Mouse (Mus musculus): ENCODE results near the gene Ankzf1. TPM values are rescaled to one million over a fixed set of nuclear protein-coding genes. Genes with fewer than 3 reads are reported as not detected.

The Ankzf1 gene
- polyA plus RNA-seq, 1 experiment from 2014 or later = 26.8 TPM

- peaks cover 57% of the 10 kb centered on the region for H3K27me3 ChIP-seq
- H3K9ac ChIP-seq = 0 out of 2 replicates have a peak overlapping the region, but pooled peaks have one; percentile 57
- H3K4me2 ChIP-seq = peak overlapping the region; percentile 98
- peaks cover 35% of the 10 kb centered on the region for H3K36me3 ChIP-seq
- H3K4me1 ChIP-seq = peaks cover 55% of the 10 kb centered on the region
- H3K9me3 ChIP-seq (replicated peaks) = no peaks in the 10 kb centered on the region
- peak overlapping the region; percentile 46; the same call in 1 of the 2 replicates for H3K27ac ChIP-seq
- peak overlapping the region; percentile 59 for H3K4me3 ChIP-seq (replicated peaks)
- no peak for ATAC-seq (replicated peaks; ENCODE audit: low FRiP score)
- 2% methylated on average over 6 of the region's 6 CpGs for WGBS
These were observed 25.9 kb downstream of the Ankzf1 start for GRCm38 (mm10) chr1:75217893-75218226.

GRCm38 (mm10) chr1:75218227-75219001 is 26.5 kb downstream of the Ankzf1 start:
- Histone ChIP-seq H3K4me2 (peak overlapping the region; percentile 98), H3K9me3 (replicated peaks) (no peaks in the 10 kb centered on the region), H3K9ac (peak overlapping the region; percentile 57), H3K4me1 (peaks cover 50% of the 10 kb centered on the region), H3K27me3 (peaks cover 57% of the 10 kb centered on the region), H3K4me3 (replicated peaks) (peak overlapping the region; percentile 59), H3K36me3 (peaks cover 30% of the 10 kb centered on the region), H3K27ac (peak overlapping the region; percentile 46; the same call in 1 of the 2 replicates)
- peak; percentile 10; the same call in 1 of the 2 replicates for ATAC-seq (replicated peaks; ENCODE audit: low FRiP score)
- under 1% methylated on average over 38 of the region's 38 CpGs for WGBS

DNA sequence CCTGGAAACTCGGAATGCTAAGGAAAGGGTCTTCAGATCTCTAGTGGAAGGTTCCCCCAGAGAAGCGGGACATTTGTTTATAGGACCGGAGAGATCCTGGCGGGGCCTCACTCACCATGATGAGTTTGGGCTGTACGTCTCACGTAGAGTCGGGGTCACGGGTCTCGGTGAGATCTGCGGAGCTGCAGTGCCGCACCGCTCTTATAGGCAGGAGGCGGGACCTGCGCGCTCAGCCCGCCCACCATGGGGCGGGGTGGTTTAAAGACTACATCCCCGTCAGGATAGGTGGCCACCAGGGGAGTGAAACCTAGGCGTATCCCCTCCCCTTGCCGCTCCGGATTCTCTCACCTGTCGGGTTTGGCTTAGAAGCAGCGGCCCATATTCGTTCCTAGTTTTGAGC is 27.1 kb downstream of the Ankzf1 start:
- peak overlapping the region; percentile 59 for H3K4me3 ChIP-seq (replicated peaks)
- peak overlapping the region; percentile 98 for H3K4me2 ChIP-seq
- no peaks in the 10 kb centered on the region for H3K9me3 ChIP-seq (replicated peaks)
- peaks cover 23% of the 10 kb centered on the region for H3K36me3 ChIP-seq
- peak overlapping the region; percentile 32; the same call in 1 of the 2 replicates for H3K27ac ChIP-seq
- peaks cover 57% of the 10 kb centered on the region for H3K27me3 ChIP-seq
- peak; percentile 85 for ATAC-seq (replicated peaks; ENCODE audit: low FRiP score)
- under 1% methylated on average over 24 of the region's 24 CpGs for WGBS
- H3K4me1 ChIP-seq = peaks cover 43% of the 10 kb centered on the region
- H3K9ac ChIP-seq = peak overlapping the region; percentile 57

DNA sequence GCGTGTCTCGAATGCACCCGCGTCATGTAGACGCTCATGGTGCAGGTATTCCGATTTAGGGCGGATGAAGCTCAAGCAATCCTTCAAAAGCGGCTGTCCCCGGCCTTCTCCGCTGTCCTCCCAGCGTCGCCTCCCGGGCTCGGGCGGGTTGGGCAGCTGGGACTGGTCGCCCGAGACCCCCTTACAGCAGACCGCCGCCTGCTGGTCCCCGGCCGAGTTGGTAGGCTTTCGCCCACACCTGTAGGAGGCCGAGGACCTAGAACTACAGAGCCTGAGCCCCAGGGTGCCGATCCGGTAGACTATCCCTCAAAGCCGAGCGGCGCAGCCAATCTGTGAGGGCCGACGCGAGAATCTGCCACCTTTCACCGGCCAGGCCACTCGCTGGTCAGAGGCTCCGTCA is 27.6 kb downstream of the Ankzf1 start, which contains the start of gene Tuba4a:
Gene Tuba4a (minus strand): TSS at position 335 of the 400 bp plus-strand sequence.
- Histone ChIP-seq H3K4me1 (peaks cover 42% of the 10 kb centered on the region), H3K36me3 (peaks cover 18% of the 10 kb centered on the region), H3K27ac (peak within 1 kb of the TSS; percentile 32; the same call in 1 of the 2 replicates), H3K4me2 (peak within 1 kb of the TSS; percentile 98), H3K27me3 (peaks cover 57% of the 10 kb centered on the region), H3K4me3 (replicated peaks) (peak within 1 kb of the TSS; percentile 59), H3K9ac (peak within 1 kb of the TSS; percentile 57), H3K9me3 (replicated peaks) (no peaks in the 10 kb centered on the region)
- WGBS = under 1% methylated on average over 34 of the region's 34 CpGs
- ATAC-seq (replicated peaks; ENCODE audit: low FRiP score) = peak; percentile 69

DNA sequence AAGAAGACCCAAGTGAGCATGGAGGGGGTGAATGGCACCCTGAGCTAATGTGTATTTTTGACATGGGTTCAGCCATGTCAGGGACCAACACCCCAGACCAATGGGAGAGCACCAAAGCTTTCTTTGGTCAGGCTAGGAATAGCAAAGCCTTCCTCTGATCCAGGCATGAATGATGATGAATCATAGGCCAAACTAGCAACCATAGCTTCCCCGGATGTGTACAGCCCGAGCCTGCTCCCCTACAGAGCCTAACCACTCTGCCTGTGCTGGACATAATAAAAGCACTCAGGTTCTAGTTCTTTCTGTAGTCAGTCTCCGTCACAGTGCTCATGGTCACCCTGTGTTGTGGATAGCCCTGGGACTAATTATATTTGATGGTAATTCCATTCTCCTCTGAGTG is 29.6 kb downstream of the Ankzf1 start:
- no peak overlapping the region for H3K4me2 ChIP-seq

DNA sequence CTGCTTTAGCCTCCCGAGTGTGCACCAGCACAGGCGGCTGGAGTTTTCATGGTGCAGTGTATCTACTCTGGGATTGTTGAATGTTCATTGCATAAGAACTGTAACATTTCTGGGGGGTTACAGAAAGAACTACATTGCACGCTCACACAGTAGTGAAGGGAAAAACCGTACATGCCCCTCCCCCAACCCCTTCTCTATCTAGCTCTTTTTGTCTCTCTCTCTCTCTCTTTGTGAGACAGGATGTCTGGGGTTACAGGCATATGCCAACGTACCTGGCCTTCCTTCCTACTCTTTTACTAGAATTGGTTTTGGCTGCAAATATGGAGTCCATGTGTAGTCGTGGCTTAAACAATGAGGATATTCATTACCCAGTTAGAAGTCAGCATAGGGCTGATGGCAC is 31.0 kb downstream of the Ankzf1 start:
- WGBS = 80% methylated on average over 6 of the region's 6 CpGs

More for the DNA sequence above, 29.6 kb downstream of the Ankzf1 start:
- H3K27ac ChIP-seq = no peak overlapping the region
- no peak for ATAC-seq (replicated peaks; ENCODE audit: low FRiP score)
- H3K36me3 ChIP-seq = no peaks in the 10 kb centered on the region
- no peak overlapping the region for H3K9ac ChIP-seq
- H3K9me3 ChIP-seq (replicated peaks) = no peaks in the 10 kb centered on the region
- peaks cover 30% of the 10 kb centered on the region for H3K4me1 ChIP-seq
- peaks cover 57% of the 10 kb centered on the region for H3K27me3 ChIP-seq
- H3K4me3 ChIP-seq (replicated peaks) = no peak overlapping the region
- WGBS = 75% methylated on average over 3 of the region's 3 CpGs

DNA sequence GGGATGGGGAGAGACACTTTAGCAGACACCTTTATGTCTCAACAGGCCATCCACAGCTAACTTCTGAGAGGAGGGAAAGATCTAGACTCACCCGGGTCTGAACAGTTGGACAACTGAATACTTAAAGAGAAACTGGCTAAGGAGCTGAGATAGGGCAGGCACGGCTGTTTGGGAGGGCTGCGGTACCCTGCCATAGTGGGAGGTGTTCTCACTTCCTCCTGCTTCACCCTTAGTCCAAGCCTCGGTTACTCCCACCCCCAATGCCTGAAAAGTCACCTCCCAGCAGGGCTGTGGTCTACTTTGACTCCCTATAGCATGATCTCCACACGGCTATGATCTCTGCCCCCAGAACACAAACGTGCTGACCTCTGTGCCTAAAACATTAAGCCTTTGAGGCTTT is 31.6 kb downstream of the Ankzf1 start:
- no peaks in the 10 kb centered on the region for H3K9me3 ChIP-seq (replicated peaks)
- no peaks in the 10 kb centered on the region for H3K36me3 ChIP-seq
- H3K4me2 ChIP-seq = no peak overlapping the region
- peaks cover 38% of the 10 kb centered on the region for H3K27me3 ChIP-seq
- no peak overlapping the region for H3K9ac ChIP-seq
- no peak overlapping the region for H3K27ac ChIP-seq
- no peak overlapping the region for H3K4me3 ChIP-seq (replicated peaks)
- WGBS = 60% methylated on average over 6 of the region's 6 CpGs
- H3K4me1 ChIP-seq = peaks cover 16% of the 10 kb centered on the region
- no peak for ATAC-seq (replicated peaks; ENCODE audit: low FRiP score)

More for the DNA sequence above, 31.0 kb downstream of the Ankzf1 start:
- Histone ChIP-seq H3K36me3 (no peaks in the 10 kb centered on the region), H3K4me1 (peaks cover 22% of the 10 kb centered on the region), H3K27me3 (peaks cover 44% of the 10 kb centered on the region), H3K4me2 (no peak overlapping the region), H3K9me3 (replicated peaks) (no peaks in the 10 kb centered on the region), H3K27ac (no peak overlapping the region), H3K4me3 (replicated peaks) (no peak overlapping the region), H3K9ac (no peak overlapping the region)
- no peak for ATAC-seq (replicated peaks; ENCODE audit: low FRiP score)

DNA sequence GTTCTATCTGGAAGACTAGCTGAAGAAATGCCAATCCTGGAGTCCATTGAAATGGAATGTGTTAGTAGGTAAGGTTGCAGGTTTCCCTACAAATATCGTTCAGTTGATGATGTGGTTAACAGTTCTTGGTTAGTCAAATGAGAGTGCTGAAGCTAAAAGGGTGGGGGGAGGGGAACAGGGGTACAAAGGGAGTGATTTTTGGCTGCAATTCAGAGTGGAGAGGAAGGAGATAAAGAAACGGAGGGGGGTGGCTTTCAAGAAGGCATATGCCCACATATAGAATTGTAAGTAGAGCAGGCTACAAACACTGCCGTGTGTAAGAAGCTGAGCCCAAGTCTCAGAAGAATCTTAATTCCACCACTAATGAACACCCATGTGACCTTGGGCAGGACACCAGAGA is 33.5 kb downstream of the Ankzf1 start:
- Histone ChIP-seq H3K9me3 (replicated peaks) (no peaks in the 10 kb centered on the region), H3K4me3 (replicated peaks) (no peak overlapping the region), H3K36me3 (no peaks in the 10 kb centered on the region), H3K4me2 (no peak overlapping the region), H3K27ac (no peak overlapping the region), H3K4me1 (no peaks in the 10 kb centered on the region), H3K27me3 (peaks cover 19% of the 10 kb centered on the region), H3K9ac (no peak overlapping the region)
- no peak for ATAC-seq (replicated peaks; ENCODE audit: low FRiP score)
- WGBS = 66% methylated on average over 3 of the region's 3 CpGs

GRCm38 (mm10) chr1:75226138-75226537 is 34.2 kb downstream of the Ankzf1 start:
- WGBS = 44% methylated on average over 2 of the region's 2 CpGs
- Histone ChIP-seq H3K4me2 (no peak overlapping the region), H3K9ac (no peak overlapping the region), H3K9me3 (replicated peaks) (no peaks in the 10 kb centered on the region), H3K27me3 (peaks cover 12% of the 10 kb centered on the region), H3K36me3 (no peaks in the 10 kb centered on the region), H3K4me1 (no peaks in the 10 kb centered on the region), H3K27ac (no peak overlapping the region), H3K4me3 (replicated peaks) (no peak overlapping the region)
- ATAC-seq (replicated peaks; ENCODE audit: low FRiP score) = no peak

DNA sequence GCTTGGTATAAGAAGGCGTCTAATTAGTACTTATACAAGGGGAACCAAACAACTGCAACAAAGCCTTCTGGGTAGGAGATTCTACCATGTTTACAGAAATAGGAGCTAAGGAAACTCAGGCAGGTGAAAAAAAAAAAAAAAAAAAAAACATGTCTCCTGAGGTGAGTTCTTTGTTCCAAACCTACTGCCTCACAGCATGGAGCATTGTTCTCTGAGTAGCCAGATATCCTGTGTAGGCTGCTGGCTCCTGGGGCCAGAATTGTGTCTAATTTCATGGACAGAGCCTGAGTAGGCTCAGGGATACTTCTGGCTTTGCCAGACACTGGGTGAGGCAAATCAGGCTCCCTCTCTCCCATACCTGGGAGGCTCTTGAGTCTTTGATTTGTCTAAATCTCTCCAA is 35.7 kb downstream of the Ankzf1 start:
- Histone ChIP-seq H3K9me3 (replicated peaks) (no peaks in the 10 kb centered on the region), H3K27me3 (peaks cover 3% of the 10 kb centered on the region)
- ATAC-seq (replicated peaks; ENCODE audit: low FRiP score) = no peak

DNA sequence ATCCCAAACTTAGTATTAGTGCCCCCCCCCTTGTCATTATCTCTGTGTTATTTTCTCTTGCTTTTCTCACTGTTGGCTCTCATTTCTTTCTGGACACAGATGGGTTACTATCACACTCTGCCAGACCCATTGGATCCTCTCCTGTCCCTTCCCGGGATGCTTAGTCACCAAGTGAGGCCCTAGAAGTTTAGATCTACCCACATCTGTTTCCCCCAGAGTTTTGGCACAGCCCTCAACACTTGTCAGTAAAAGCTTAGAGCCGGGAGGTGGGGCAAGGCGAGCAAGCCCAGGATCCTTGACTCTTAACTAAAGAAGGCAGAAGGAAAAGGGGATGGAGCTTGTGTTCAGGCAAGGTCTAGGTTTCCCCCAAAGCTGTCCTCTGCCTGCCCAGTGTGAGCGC is 37.2 kb downstream of the Ankzf1 start:
- no peak for ATAC-seq (replicated peaks; ENCODE audit: low FRiP score)
- H3K9ac ChIP-seq = no peak overlapping the region
- H3K9me3 ChIP-seq (replicated peaks) = no peaks in the 10 kb centered on the region
- H3K4me2 ChIP-seq = no peak overlapping the region
- H3K4me3 ChIP-seq (replicated peaks) = no peak overlapping the region
- no peaks in the 10 kb centered on the region for H3K36me3 ChIP-seq
- H3K27me3 ChIP-seq = peaks cover 6% of the 10 kb centered on the region
- 63% methylated on average over 4 of the region's 4 CpGs for WGBS
- no peak overlapping the region for H3K27ac ChIP-seq
- 0 out of 2 replicates have a peak, but pooled peaks cover under 1% of the 10 kb centered on the region for H3K4me1 ChIP-seq

More for the DNA sequence above, 35.7 kb downstream of the Ankzf1 start:
- WGBS = 82% methylated on average over 1 of the region's 1 CpGs
- Histone ChIP-seq H3K9ac (no peak overlapping the region), H3K4me3 (replicated peaks) (no peak overlapping the region), H3K36me3 (no peaks in the 10 kb centered on the region), H3K4me2 (no peak overlapping the region), H3K4me1 (no peaks in the 10 kb centered on the region), H3K27ac (no peak overlapping the region)

- Histone ChIP-seq H3K27me3 (peaks cover 6% of the 10 kb centered on the region), H3K36me3 (no peaks in the 10 kb centered on the region), H3K27ac (no peak overlapping the region), H3K9me3 (replicated peaks) (no peaks in the 10 kb centered on the region), H3K4me2 (no peak overlapping the region), H3K9ac (no peak overlapping the region), H3K4me3 (replicated peaks) (no peak overlapping the region), H3K4me1 (peaks cover 7% of the 10 kb centered on the region; the same call in 1 of the 2 replicates)
- WGBS = 73% methylated on average over 7 of the region's 7 CpGs
- no peak for ATAC-seq (replicated peaks; ENCODE audit: low FRiP score)
These were observed 38.5 kb downstream of the Ankzf1 start for GRCm38 (mm10) chr1:75230335-75230994.
